Mouse (Mus musculus) neutrophil, adult 83 days (primary cell): Measurements from ENCODE around the gene Fbxw18. TPM values are rescaled to one million over a fixed set of nuclear protein-coding genes. Genes with fewer than 3 reads are reported as not detected.

Experiments used
- total RNA-seq, 2 experiments: library from RNA; stranded (reverse); gene quantifications; one replicate each; pipeline ENCODE4 v1.2.4; 2023

The Fbxw18 gene
- total RNA-seq: not detected

DNA sequence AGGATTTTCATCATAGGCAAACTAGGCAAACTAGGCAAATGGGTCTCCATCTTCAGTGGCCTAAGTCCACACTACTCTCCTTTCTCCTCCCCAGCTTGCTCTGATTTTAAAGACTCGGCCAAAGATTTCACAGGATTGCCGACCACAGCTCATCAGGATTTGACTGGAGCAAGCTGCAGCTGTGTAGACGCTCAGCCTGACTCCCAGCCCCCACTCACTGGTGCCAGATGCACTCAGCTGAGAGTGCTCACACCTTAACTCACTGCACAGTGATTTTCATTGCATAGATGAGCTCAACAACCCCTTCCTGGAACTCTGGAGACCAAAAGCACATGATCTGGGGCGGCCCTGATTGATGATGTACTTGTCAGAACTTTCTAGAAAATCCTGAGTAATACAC lies at the start of gene Fbxw18:
TSS of gene Fbxw18 (minus strand) at position 101 of the 400 bp plus-strand sequence.

DNA sequence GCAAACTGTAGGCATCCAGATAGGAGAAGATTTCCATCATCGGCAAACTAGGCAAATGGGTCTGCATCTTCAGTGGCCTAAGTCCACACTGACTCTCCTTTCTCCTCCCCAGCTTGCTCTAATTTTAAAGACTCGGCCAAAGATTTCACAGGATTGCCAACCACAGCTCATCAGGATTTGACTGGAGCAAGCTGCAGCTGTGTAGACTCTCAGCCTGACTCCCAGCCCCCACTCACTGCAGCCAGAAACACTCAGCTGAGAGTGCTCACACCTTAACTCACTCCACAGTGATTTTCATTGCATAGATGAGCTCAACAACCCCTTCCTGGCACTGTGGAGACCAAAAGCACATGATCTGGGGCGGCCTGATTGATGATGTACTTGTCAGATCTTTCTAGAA lies 43.5 kb upstream of the Fbxw18 start, which contains the start of gene Fbxw26:
TSS of gene Fbxw26 (minus strand) at position 101 of the 400 bp plus-strand sequence.

DNA sequence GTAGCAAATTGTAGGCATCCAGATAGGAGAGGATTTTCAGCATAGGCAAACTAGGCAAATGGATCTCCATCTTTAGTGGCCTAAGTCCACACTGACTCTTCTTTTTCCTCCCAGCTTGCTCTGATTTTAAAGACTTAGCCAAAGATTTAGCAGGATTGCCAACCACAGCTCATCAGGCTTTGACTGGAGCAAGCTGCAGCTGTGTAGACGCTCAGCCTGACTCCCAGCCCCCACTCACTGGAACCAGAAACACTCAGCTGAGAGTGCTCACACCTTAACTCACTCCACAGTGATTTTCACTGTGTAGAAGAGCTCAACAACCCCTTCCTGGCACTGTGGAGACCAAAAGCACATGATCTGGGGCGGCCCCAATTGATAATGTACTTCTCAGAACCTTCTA lies 37.9 kb downstream of the Fbxw18 start, which contains the start of gene Fbxw25:
TSS of gene Fbxw25 (minus strand) at position 101 of the 400 bp plus-strand sequence.

Other genes with a start within 250 kb of the Fbxw18 start
- not detected for gene Fbxw19, start 206.8 kb downstream of the Fbxw18 start, total RNA-seq
- not detected for gene Fbxw15, start 134.4 kb downstream of the Fbxw18 start, total RNA-seq
- gene Fbxw24, start 76.6 kb downstream of the Fbxw18 start, total RNA-seq: not detected
- gene Fbxw25, start 38.0 kb downstream of the Fbxw18 start, total RNA-seq: not detected
- gene Fbxw26, start 43.4 kb upstream of the Fbxw18 start, total RNA-seq: not detected
- not detected for gene Fbxw27, start 88.0 kb upstream of the Fbxw18 start, total RNA-seq
- not detected for gene Spink8, start 109.6 kb upstream of the Fbxw18 start, total RNA-seq
- gene Nme6, start 130.0 kb upstream of the Fbxw18 start, total RNA-seq: 10 to 100 TPM; 13.3 to 13.7 TPM
- gene Camp, start 146.9 kb upstream of the Fbxw18 start, total RNA-seq: 1,000 to 10,000 TPM; 5,963 to 7,044 TPM
- gene Cdc25a, start 172.9 kb upstream of the Fbxw18 start, total RNA-seq: 10 to 100 TPM; 34.3 to 38.7 TPM
- 10 to 100 TPM; 81.0 to 93.2 TPM for gene Map4, start 228.8 kb upstream of the Fbxw18 start, total RNA-seq